Mouse (Mus musculus): ENCODE measurements around the gene Rhox3c.
"Not testable (repeated sequence)": the region's sequence is repeated elsewhere in the genome, so short reads cannot be mapped to it uniquely, and the experiment has no call there.

DNA sequence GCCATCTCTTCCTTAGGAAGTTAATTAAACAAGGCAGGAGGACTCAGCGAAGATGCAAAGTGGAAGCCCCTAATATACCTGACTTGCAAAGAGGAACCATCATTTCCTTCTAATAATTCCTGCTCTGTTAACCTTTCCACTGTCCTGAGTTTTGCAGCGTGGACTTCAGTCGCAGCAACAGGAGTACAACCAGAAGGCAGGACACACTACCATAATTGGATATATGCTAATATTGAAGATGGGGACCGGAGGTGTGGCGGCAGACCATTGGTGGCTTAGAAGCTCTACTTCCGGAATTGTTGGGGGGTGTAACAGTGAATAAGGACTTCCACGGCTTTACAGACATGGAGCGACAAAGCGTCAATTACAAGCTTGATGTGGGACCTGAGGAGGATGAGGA, 46.6 kb upstream of the Rhox3c start, which contains the start of gene Rhox2b:
- TF ChIP-seq POLR2A (IDR thresholded peaks at IDR 0.05; ENCODE audit: borderline replicate concordance, low read depth, low read length); CTCF (IDR thresholded peaks at IDR 0.05; ENCODE audit: low read depth, low read length): not testable (repeated sequence)
